Mouse (Mus musculus) erythroblast, adult 5-6 weeks (primary cell): ENCODE results near the gene Gpr174. TPM values are rescaled to one million over a fixed set of nuclear protein-coding genes. Genes with fewer than 3 reads are reported as not detected.

ENCODE experiments used
- total RNA-seq, 2 experiments: library from RNA; stranded (forward) in 1 of 2; stranded (reverse) in 1 of 2; fragments of 150-400 nt in 1 of 2; fragments of 200-764, 138-1000 nt in 1 of 2; gene quantifications; 2 replicates each; pipeline versions ENCODE4 v1.2.3 to v1.2.4; 2015 to 2017; ENCODE audit warnings: low replicate concordance in 2 of 2

Gpr174 gene
- total RNA-seq, 2 experiments from 2014 or later, result 0.51 TPM; not detected in 1

Other genes starting within 250 kb of the Gpr174 start
- 2.3 TPM in 1 of 2 replicates, not detected in the other for gene P2ry10, start 167.4 kb upstream of the Gpr174 start, total RNA-seq (2015; ENCODE audit: low replicate concordance)
- gene P2ry10, start 167.4 kb upstream of the Gpr174 start, total RNA-seq (2017; ENCODE audit: low replicate concordance), result 0.70 and 1.4 TPM in 2 replicates
- gene P2ry10b, start 107.0 kb upstream of the Gpr174 start, total RNA-seq (2015; ENCODE audit: low replicate concordance), result 1.5 and 2.5 TPM in 2 replicates
- gene P2ry10b, start 107.0 kb upstream of the Gpr174 start, total RNA-seq (2017; ENCODE audit: low replicate concordance), result 0.98 and 1.2 TPM in 2 replicates
- gene Itm2a, start 147.5 kb downstream of the Gpr174 start, total RNA-seq (2015; ENCODE audit: low replicate concordance), result not detected in 2 replicates
- not detected in 2 replicates for gene Itm2a, start 147.5 kb downstream of the Gpr174 start, total RNA-seq (2017; ENCODE audit: low replicate concordance)